Mouse (Mus musculus) CH12.LX (cell line): ENCODE measurements around the gene Naa25.

Source experiments
- CTCF ChIP-seq, 2 experiments: IDR thresholded peaks in 1 of 2; conservative IDR thresholded peaks in 1 of 2; 2 replicates each; pipeline ENCODE4 v1.5.1; 2011 to 2012; ENCODE audit warnings: low read depth in 2 of 2, low read length in 2 of 2, improper control_type of control experiment in 1 of 2, inconsistent platforms in 1 of 2, mild to moderate bottlenecking in 1 of 2, moderate library complexity in 1 of 2
- EP300 ChIP-seq: IDR thresholded peaks from 2 replicates; pipeline ENCODE4 v1.6.1; 2011; ENCODE audit warnings: low read length, improper control_type of control experiment
- JUND ChIP-seq: conservative IDR thresholded peaks from 2 replicates; pipeline ENCODE4 v1.6.1; 2011; ENCODE audit warnings: low read depth, low read length, improper control_type of control experiment
- MAX ChIP-seq: IDR thresholded peaks from 2 replicates; pipeline ENCODE4 v1.6.1; 2011; ENCODE audit warnings: low read length, improper control_type of control experiment
- MAZ ChIP-seq: IDR thresholded peaks from 2 replicates; pipeline ENCODE4 v1.6.1; 2012; ENCODE audit warnings: low read depth, mild to moderate bottlenecking, inconsistent platforms, low read length, improper control_type of control experiment, moderate library complexity
- MEF2A ChIP-seq: IDR thresholded peaks from 2 replicates; pipeline ENCODE4 v1.6.1; 2014; ENCODE audit warnings: low read depth, mild to moderate bottlenecking, inconsistent platforms, low read length, improper control_type of control experiment, borderline replicate concordance
- MXI1 ChIP-seq: IDR thresholded peaks from 2 replicates; pipeline ENCODE4 v1.6.1; 2011; ENCODE audit warnings: mild to moderate bottlenecking, low read depth, low read length, improper control_type of control experiment
- MYC ChIP-seq: IDR thresholded peaks from 2 replicates; pipeline ENCODE4 v1.6.1; 2011; ENCODE audit warnings: low read depth, mild to moderate bottlenecking, improper control_type of control experiment, low read length
- POLR2A ChIP-seq: IDR thresholded peaks from 2 replicates; pipeline ENCODE4 v1.6.1; 2011; ENCODE audit warnings: low read depth, mild to moderate bottlenecking, improper control_type of control experiment, low read length
- RCOR1 ChIP-seq: conservative IDR thresholded peaks from 2 replicates; pipeline ENCODE4 v1.6.1; 2012; ENCODE audit warnings: low read depth, mild to moderate bottlenecking, inconsistent platforms, low read length, improper control_type of control experiment
- SIN3A ChIP-seq: IDR thresholded peaks from 2 replicates; pipeline ENCODE4 v1.6.1; 2012; ENCODE audit warnings: low read length, improper control_type of control experiment, inconsistent platforms
- ZKSCAN1 ChIP-seq: IDR thresholded peaks from 2 replicates; pipeline ENCODE4 v1.6.1; 2012; ENCODE audit warnings: low read depth, inconsistent platforms, low read length, improper control_type of control experiment, borderline replicate concordance

GRCm38 (mm10) chr5:121438131-121438530 is 40.4 kb downstream of the Naa25 start:
- no peak for TF ChIP-seq MEF2A
- no peak for TF ChIP-seq MYC
- TF ChIP-seq CTCF (conservative IDR thresholded peaks at IDR 0.05 in 1 of 2, IDR thresholded peaks at IDR 0.05 in 1 of 2; ENCODE audit: low read depth in 2 of 2, low read length in 2 of 2) = no peak
- TF ChIP-seq POLR2A = no peak
- no peak for TF ChIP-seq MAX
- TF ChIP-seq ZKSCAN1 = no peak
- no peak for TF ChIP-seq RCOR1
- TF ChIP-seq SIN3A = no peak
- TF ChIP-seq EP300 = no peak
- TF ChIP-seq MXI1 = no peak
- TF ChIP-seq MAZ = no peak
- no peak for TF ChIP-seq JUND
